Mouse (Mus musculus) c-Kit-positive CD71-positive TER-119-negative erythroid progenitor cells, embryonic 14.5 days (primary cell): ENCODE data around the gene Tenm1.

Experiments used
- DNase-seq: peaks from one replicate; pipeline ENCODE4 v3.0.0-alpha.2; 2013; ENCODE audit warnings: low read depth

Gene Tenm1

DNA sequence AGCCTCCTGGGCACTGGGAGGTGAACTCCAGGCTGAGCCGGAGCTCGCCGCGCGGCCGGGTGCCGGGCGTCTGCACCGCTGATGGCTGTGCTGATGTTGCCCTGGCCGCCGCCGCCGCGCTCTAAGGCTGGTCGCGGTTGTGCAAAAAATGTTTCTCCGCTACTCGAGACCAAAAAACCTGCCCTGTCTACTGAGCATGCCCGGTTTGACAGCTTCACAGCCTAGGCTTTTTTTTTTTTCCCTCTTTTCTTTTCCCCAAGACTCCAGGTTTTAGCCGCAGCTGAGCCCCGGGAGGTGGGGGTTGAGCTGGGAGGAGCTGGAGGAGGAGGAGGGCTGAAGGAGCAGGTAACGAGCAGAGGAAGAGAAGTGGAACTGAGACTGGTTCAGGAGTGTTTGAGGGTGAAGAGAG is at the start of gene Tenm1:
TSS of gene Tenm1 (minus strand) at position 272 of the 409 bp plus-strand sequence.
- no peak for DNase-seq

DNA sequence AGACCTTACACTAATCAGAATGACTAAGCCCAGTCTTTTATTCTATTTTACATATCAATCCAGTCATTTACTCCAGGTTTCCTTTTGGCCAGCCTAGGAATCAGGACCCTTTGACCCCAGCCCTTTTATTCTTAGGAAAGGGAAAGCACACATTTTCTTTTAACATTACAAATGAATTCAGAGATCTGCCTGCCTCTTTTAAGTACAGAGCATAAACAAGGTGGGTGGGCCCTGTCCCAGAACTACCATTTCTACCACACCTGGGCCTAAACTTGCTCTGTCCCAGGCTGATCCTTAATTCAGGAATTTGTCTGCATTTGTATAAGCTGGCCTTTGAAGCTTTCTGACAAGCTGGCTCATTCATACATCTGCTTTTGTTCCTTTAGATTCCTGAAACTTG is 38.4 kb upstream of the Tenm1 start:
- no peak for DNase-seq

DNA sequence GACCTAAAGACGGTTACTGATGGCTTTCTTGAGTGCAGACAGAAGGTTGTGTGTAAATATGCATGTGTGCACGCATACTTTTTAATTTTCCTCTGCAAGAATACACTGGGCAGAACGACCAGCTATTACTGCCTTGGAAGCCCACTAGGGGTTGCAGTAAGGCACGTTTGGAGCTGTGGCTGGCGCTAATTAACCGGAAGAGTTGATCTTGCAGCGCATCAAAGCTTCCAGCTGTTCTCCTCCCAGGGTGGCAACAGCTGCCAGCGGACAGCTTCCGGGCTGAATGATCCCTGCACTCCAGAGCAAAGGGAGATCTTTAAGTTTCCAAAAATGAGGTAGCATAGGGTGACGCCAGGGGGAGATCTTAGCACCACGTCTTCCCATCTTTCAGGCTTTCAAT is 1.7 kb upstream of the Tenm1 start:
- no peak for DNase-seq

DNA sequence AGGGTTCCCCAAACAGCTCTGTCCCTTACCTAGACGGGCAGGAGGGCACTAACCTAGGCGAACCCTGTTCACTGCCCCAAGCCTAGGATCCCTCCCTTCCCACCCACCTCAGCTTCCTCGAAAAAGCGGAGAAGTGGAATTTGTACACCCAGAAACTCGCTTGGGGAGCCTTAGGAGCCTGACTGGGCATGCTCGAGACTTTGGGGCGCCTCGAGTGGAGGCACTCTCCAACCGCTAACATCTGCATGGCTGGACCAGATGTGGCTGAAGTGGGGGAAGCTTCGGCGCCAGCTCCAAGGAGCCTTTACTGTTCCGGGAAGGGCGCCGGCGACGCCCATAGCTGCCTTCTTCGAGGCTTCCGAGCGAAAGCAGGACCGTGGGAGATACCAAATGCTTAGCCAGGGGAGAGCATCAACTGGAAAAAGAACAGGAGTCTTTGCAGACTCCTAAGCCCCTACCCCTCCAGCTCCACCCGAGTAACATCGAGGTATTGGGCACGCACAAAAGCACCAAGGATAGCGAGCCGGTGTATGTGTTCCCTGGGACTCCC is 1.1 kb upstream of the Tenm1 start:
- DNase-seq: no peak

DNA sequence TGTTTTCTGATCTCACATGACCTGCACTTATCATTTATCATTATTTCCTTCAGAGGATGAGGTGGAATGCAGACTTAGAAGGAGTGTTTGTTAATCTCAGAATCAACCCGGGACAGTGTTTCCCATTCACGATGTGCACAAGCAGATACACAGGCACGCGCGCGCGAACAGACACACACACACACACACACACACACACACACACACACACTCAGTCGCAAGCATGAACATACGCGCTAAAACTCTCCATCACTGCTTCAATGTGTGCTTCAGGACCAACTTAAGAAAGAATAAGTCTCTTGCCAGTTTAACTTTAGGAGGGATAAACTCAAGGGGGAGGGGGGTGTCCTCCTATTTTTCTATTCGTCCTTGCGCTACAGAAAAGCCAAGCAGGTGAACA is 411 bp upstream of the Tenm1 start:
- DNase-seq: no peak

DNA sequence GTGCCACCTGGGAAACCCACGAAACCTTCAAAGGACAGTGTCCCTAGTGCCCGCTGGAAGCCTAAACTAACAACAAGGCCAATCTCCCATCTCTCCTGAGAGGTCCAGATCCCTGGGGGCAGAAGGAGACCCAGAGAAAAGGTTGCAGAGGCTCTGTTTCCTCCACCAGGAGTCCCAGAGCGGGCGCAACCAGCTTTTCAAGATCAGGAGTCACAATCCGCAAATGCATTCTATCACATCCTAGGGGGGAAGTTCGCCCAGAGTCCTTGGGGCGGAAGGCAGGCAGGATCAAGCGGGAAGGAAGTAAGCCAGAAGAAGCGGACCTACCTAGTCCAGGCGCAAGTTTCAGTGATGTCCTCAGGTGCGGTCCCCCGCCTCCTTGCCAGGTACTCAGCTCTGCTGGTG is 963 bp downstream of the Tenm1 start:
- DNase-seq: no peak

DNA sequence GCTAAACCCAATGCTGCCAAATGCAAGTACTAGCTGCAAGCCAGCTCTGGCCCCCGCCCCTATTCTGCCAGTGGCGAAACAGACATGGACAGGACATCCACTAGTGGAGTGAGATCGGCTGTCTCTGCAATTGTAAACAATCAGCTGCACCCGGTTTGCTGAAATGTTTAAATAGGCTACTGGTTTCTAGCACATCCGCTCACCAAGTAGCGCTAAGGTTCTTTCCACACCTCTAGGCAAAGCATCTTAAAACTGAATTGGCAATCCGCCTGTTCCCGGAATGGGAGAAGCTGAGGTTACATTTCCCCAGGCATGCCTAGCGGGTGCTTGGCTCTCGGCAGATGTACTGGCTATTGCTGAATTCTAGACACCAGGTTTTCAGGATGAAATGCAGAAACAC is 1.8 kb downstream of the Tenm1 start:
- no peak for DNase-seq

DNA sequence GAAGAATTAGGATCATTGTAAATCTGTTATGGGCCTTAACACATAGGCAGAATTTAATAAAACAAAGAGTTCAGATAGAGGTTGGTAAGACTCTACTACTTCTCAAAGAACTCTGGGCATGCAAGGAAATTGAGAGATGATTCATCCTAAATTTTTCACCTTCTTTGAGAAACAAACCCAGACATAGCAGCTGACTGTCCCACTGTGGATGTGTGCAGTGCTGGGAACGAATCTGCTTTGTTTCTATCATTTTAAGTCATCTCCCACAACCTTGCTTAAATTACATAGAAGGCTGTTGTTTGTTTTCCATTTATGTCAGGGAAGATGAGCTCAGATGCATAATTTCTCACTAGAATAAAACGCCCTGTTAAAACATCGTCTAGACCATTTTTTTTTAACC is 31.0 kb downstream of the Tenm1 start:
- DNase-seq: no peak

DNA sequence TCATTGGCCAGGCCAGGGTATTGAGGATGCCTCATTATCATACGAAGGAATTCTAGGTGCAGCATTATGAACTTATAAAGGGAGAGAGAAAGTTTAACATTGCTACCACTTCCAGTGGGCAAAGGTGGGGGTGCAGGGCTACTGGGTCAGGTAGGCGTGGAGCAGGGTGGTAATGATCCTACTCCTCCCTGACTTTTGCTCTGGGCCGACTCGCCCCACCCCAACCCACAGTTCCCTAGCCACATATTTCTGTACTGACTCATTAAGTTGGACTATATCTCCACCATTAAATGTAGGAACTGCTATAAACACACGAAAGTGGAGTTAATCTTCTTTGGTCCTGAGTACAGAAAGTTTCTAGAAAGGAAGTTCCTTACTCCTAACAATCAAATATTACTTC is 40.8 kb downstream of the Tenm1 start:
- DNase-seq: no peak

DNA sequence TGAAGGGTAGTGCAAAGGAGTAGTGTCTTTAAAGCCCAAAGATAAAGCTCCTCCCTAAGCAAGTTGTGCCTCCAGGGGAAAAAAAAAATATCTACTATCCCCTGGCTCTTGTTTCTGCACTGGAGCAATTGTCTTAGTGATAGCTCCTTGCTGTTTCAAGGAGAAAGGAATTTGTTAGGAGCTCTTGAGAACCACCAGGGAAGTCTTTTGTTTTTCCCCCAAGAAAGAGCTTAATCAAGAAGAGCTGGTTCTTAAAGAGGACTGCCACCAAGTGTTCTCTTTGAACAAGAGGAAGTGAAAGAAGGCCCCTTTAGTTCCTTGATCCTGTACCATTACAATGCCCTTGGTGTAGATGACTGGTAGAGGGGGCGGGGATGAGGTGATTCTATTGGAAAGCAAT is 56.4 kb downstream of the Tenm1 start:
- no peak for DNase-seq

DNA sequence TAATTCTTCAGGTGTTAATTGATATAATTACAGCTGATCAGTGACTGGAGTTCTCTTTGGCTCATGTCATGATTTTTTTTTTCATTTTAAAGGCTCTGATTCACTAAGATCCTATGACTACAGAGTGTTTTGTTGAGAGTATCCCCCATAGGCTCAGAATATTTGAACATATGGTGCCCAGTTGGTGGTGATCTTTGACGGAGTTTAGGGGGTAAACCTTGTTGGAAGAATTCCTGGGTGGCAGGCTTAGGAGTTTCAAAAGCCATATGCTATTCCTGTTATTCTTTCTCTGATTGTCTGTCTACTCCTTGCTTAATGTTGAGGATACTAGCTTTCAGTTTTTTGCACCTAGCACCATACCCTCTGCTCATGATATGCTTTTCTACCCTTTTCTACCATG is 109.6 kb downstream of the Tenm1 start:
- no peak for DNase-seq

DNA sequence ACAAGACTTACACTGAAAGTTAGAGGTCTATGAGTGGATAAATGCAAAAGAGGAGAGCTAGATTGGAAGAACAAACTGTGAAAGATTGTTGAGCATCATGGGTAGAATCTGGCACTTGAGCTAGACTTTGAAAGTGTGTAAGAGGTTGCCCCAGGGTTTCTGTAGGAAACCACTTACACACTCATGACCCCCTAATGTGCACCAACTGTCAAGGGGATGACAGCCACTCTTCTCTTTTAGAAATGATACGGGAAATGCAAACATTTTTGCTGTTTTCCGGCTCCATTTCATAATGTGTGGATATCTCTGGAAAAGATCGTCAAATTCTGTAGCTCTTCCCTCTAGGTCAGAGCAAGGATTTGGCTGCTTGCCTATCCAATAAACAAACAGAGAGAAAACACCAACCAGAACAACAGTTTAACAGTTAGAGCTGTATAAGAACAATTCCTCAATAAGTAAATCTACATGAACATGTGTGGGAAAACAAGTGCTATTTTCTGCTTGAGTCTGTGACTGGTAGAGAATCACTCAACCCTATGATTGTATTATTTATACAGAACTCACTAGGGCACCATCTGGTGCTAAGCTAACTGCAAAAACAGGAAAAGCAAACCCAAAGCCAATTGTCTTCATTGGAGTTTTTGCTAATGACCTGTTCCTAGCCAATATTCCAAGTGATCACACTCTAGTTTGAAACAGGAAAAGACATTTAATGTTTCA is 111.0 kb downstream of the Tenm1 start:
- DNase-seq: no peak

DNA sequence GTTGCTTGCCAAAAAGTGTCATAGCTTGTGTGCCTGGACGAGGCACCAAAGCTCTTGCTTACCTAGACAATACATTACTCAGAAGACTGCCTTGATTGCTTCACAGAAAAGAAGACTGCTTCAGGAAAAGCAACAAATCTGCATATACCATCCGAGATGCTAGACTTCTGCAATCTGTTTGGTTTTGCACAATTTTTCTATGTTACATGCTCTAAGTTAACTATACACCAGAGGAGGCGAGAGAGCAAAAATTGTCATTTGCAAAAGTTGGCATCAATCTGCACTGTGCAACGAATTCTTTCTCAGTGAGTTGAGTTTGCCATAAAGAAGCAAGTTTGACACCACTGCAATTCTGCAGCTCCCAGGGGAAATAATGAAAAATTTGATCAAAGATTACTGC is 193.1 kb downstream of the Tenm1 start:
- no peak for DNase-seq

DNA sequence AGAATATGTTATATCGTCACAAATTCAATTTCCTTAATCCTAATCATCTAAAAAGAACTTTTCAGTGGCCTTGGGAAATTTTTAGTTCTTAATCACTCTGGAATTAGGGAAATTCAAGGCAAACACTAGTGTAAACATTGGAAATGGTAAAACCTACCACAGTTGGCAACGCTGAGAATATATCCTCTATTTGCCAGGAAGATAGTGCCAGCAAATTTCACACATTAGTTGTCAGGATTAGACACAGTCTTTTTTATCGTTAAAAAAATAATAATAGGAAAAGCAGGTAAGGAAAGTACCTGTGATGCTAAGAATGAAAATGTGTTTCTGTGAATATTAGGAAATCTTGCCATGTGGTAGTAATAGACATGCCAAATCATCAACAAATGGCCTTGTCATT is 223.9 kb downstream of the Tenm1 start:
- no peak for DNase-seq

DNA sequence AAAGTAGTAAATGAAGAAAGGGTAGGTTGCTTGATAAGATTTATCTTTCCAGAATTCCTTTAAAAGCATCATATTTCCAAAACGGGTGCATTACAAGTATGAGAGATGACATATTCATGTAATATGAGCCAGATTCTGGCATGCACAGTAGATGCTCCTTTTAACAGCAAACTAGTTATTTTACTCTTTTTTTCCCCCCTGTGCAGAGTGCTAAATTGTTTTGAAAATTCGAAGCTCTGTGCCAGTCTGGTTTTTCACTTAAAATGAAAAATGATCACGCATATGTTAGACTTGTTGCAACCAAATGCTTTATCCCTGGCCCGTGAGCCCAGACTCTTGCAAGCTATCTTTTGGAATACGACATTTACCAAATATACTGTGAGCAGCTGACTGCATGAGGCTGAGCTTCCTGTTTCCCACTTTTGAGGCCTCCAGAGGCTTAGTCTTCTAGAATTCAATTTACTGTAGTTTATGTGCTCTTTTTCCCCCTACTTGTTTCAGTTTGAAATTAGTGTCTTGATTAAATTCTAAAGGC is 226.6 kb downstream of the Tenm1 start:
- DNase-seq: no peak

DNA sequence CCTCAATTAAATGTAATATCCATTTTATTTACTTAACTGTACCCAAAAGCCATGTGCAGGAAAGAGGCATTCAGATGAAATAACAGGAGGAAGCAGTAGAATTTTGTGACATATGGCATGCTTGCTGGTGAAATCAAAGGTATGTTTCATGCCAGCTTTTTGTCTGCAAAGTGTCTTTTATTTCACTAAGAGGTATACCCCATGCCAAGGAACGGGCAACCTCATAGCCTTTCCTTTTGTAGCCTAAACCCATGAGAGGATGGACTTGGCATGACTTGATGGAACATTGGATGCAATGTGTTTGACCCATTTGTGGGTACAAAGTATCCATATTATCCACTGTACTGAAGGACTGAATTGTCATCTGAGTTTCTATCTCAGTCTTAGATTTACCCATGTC is 246.0 kb downstream of the Tenm1 start:
- no peak for DNase-seq

DNA sequence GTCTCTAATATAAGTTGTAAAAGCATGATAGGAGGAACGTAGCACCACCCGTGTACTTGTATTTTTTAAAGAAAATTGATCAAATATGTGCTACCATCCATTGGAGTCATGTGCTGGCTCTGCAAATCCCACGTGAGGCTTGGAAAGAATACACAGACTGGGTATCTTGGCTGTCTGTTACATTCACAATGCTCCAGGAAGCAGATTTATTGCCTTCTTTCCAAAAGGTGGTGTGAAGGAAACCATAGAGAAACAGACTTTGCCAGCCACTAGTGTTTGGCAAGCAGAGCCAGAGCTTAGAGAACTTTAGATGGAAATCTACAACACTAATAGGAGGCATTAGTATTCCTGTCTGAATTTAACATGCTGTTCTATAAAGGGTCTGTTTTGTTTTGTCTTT is 277.4 kb downstream of the Tenm1 start:
- no peak for DNase-seq

DNA sequence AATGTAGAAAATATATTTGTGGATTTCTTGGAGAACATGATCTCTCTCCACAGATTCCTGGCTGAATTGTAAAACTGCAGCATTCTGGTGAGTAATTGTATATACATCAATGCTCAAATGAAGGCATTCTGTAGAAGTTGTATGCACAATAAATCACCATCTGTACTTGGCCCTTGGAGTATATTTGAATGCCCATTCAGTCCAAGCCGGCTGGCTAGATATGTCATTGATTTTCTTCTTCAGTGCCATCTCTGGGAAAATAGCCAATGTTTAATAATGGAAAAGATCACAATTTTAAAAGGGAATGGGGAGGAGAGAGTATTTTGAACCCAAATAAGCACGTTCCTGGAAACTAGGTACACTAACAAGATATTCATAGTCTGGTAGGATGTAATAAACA is 299.2 kb downstream of the Tenm1 start:
- no peak for DNase-seq

DNA sequence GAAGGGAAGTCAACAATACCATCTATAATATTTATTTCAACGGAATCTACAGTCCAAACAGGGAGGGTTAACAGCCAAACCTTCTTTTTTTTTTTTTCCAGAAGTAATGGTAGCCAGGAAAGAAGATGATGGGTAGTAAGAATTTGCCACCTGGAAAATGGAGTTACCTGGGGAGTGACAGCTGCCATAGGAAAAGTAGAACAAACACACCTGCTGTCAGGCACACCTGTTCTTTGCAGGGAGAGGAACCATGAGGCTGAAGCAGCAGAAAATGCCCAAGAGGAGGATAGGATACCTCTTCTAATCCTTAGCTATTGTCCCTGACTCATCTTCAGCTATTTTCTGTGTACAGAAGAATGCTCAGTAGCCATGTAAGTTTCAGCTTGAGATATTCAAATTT is 306.4 kb downstream of the Tenm1 start:
- no peak for DNase-seq

DNA sequence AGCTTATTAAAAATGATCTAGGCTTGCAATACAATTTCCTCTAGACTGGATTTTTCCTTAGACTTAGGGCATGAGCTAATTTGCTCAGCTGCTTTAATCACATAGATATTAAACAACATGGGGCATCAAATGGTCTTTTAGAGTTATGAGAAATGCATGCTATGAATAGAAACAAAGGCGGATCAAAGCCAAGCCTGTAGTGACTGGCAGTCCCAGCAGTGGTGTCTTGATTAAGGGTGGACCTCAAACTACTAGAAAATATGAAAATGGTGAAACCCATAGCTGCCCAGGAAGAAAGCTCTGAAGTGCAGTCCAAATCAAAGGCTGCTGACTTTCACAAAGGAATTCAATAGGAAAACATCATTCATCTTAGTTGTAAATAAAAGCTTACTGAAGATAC is 306.9 kb downstream of the Tenm1 start:
- no peak for DNase-seq

DNA sequence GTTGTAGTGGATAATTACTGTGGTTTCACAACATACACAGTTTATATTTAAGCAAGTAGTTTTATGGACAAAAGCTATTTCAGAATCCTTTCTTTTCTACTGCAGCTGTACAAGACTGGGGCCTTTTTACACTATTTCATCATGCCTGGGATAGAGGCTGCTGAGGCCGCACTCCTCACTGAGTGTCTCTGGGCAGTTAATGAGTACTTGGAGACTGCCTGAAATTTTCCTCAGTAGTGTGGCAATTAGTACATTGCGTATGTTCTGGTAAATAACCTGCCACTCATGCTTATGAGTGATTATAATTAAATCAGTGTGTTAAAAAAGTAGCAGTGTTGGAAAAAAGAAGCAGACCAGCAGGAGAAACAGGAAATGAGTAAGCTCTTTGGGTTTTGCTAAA is 442.8 kb downstream of the Tenm1 start:
- no peak for DNase-seq

DNA sequence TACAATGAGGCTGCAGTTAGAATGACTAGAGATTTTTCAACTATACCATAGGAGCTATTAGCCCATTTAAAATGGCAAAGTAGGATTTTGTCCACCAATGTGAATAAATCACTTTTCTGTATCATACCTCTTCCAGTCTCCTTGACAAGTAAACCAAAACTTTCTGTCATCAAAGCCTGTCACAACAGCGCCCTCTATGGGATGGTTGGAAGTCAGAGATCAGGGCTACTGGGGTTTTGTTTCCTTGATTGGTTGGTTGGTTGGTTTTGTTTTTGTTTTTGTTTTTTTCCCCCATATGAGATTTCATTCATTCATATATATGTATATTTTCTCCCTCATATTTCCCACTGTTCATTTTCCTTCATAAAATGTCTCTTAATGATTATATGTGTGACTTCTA is 455.4 kb downstream of the Tenm1 start:
- DNase-seq: no peak

DNA sequence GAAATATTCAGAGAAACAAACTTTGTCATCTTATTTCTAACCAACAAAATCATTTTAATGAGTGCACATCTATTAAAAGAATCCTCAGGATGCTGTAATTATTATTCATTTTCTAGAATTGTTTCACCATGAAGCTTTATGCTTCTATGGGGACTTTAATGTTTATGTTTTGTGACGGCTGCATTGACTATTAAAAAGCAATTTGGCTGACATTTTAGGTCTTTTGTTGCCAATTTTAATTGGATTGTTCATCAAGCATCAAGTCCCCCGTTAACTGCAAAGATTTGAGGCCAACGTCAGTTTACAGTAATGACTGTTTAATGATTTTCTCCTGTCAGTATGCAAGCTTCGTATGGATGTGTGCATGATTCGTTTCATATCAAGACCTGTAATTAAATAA is 461.3 kb downstream of the Tenm1 start:
- DNase-seq: no peak

DNA sequence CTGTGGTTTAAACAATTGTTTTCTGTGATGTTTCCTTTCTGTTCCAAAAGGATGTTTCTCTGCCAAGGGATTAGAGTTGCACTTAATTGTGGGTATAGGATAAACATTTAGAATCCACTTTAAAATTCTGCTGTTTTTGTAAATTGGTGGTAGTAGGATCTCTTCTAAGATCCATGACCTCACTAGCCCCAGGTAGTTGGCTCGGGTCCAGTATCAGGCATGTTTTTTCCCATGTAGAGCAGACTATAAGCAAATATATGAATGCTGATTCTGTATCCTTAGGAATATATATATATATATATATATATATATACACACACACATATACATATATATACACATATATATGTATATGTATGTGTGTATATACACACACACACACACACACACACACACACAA is 567.2 kb downstream of the Tenm1 start:
- no peak for DNase-seq
